Mouse (Mus musculus) hindbrain, embryonic 13.5 days (tissue): ENCODE results near the gene Tril. TPM values are rescaled to one million over a fixed set of nuclear protein-coding genes. Genes with fewer than 3 reads are reported as not detected.

Experiments used
- ATAC-seq: fragments of 200-750 bp; cut with Nextera tagmentation; 2 replicates; pipeline ENCODE4 v1.8.0; 2017; ENCODE audit warnings: moderate TSS enrichment; ENCODE audit not compliant: low FRiP score
- H3K27ac ChIP-seq: fragments of 300-500 bp; sonication (generic); 2 replicates; pipeline ENCODE4 v1.5.1; 2015; ENCODE audit warnings: inconsistent platforms, mild to moderate bottlenecking, moderate library complexity
- H3K27me3 ChIP-seq: fragments of 300-500 bp; sonication (generic); 2 replicates; pipeline ENCODE4 v1.6.1; 2015; ENCODE audit warnings: mild to moderate bottlenecking, inconsistent platforms
- H3K36me3 ChIP-seq: fragments of 300-500 bp; sonication (generic); 2 replicates; pipeline ENCODE4 v1.6.1; 2015; ENCODE audit warnings: mild to moderate bottlenecking, inconsistent platforms
- H3K4me1 ChIP-seq: fragments of 300-500 bp; sonication (generic); replicated peaks from 2 replicates; pipeline ENCODE4 v1.6.1; 2015; ENCODE audit warnings: inconsistent platforms
- H3K4me2 ChIP-seq: fragments of 300-500 bp; sonication (generic); 2 replicates; pipeline ENCODE4 v1.6.1; 2015; ENCODE audit warnings: inconsistent platforms, mild to moderate bottlenecking, moderate library complexity
- H3K4me3 ChIP-seq: fragments of 300-500 bp; sonication (generic); 2 replicates; pipeline ENCODE4 v1.5.1; 2015; ENCODE audit warnings: mild to moderate bottlenecking, inconsistent platforms
- H3K9ac ChIP-seq: fragments of 300-500 bp; sonication (generic); 2 replicates; pipeline ENCODE4 v1.6.1; 2015; ENCODE audit warnings: mild to moderate bottlenecking, inconsistent platforms
- H3K9me3 ChIP-seq: fragments of 300-500 bp; sonication (generic); 2 replicates; pipeline ENCODE4 v1.6.1; 2016; ENCODE audit warnings: inconsistent platforms
- WGBS: fragments of 180-500 bp; shearing (Covaris S2); methylation state at CpG from one replicate; pipeline ENCODE4 v1.1.7; 2015; 5-methylcytosine and 5-hydroxymethylcytosine counted together
- polyA plus RNA-seq: library from polyadenylated mRNA; unstranded; fragments of >200 nt; fragmentation: Nextera tagmentation; extraction: Ambion mirVana; gene quantifications from 2 replicates; pipeline ENCODE4 v1.2.1, GENCODE M21; 2015

The Tril gene
- polyA plus RNA-seq, 1 experiment from 2014 or later = 13.2 TPM

DNA sequence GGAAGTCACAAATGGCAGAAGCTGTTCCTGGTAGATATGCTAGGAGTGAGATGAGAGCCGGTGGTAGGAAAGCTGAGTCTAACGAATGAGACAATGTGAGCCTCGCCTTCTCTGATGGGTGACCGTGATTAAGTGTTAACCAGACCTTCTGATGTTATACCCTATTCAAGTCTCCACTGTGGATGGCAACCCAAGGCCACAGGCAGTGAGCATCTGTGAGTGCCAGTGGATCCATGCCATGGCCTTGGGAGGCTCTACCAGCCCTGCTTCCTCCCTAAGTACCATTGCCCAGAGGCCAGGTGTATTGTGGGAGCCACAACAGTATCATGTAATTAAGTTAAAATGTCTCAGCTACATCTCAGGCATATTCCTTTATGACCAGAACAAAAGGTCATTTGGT, 17.1 kb downstream of the Tril start:
- Histone ChIP-seq H3K9ac (no peak overlapping the region), H3K36me3 (no peaks in the 10 kb centered on the region), H3K4me2 (no peak overlapping the region), H3K9me3 (no peaks in the 10 kb centered on the region), H3K27ac (no peak overlapping the region), H3K4me1 (peaks cover 20% of the 10 kb centered on the region), H3K27me3 (0 out of 2 replicates have a peak, but pooled peaks cover 4% of the 10 kb centered on the region), H3K4me3 (no peak overlapping the region)
- no peak for ATAC-seq
- 97% methylated on average over 4 of the region's 4 CpGs for WGBS

DNA sequence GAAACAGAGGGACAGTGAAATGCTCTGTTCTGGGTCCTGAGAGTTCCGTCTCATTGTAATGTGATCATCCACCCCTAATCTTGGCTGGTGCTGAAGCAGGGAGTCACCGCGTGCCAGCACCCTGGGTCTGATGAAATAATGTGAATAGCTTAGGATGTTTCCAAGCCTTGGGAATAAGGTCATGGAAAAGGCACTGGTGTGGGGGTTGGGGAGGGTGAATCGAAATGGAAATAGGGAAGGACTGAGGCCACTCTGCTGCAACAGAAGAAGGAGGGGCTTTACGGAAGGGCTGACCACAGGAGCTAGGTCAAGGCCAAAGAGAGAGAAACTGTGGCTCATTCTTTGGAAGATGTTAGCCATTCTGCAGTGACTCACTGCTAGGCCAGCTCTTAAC, 18.7 kb downstream of the Tril start:
- Histone ChIP-seq H3K9ac (no peak overlapping the region), H3K27ac (no peak overlapping the region), H3K36me3 (no peaks in the 10 kb centered on the region), H3K4me1 (peaks cover 17% of the 10 kb centered on the region), H3K27me3 (peaks cover 11% of the 10 kb centered on the region; the same call in 1 of the 2 replicates), H3K4me3 (no peak overlapping the region), H3K9me3 (no peaks in the 10 kb centered on the region), H3K4me2 (no peak overlapping the region)
- no peak for ATAC-seq
- WGBS = 61% methylated on average over 5 of the region's 5 CpGs

DNA sequence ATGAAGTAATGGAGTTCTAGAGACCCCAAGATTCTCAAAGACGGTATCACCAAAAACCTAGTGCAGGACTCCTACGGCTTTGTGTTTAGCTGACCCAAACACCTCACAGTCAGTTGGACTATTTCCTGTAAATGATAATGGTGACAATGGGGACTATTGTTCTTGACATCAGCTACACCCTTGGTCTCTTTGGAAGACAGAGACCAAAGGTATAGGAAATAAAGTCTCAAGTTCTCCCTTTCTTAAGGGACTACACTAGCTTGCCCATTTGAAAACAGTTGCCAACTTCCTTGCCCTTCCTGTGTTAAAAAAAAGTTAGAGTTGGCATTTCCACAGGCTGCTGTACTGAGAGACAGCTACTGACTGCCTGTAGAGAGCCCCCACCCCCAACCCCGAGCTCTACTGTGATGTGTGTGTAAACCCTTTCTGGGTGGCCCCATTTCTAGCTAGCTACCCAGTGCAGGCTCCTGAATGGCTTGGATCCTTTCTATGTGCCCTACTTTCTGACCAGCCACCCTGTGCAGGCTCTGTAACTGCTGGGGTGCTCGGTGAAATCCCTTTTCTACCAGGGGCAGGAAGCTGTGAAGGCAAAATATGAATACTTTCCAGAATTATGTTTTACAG, 19.2 kb downstream of the Tril start:
- Histone ChIP-seq H3K4me1 (peaks cover 12% of the 10 kb centered on the region), H3K4me3 (no peak overlapping the region), H3K9me3 (no peaks in the 10 kb centered on the region), H3K27ac (no peak overlapping the region), H3K36me3 (no peaks in the 10 kb centered on the region), H3K9ac (no peak overlapping the region), H3K4me2 (no peak overlapping the region), H3K27me3 (peaks cover 11% of the 10 kb centered on the region; the same call in 1 of the 2 replicates)
- ATAC-seq = no peak
- 67% methylated on average over 4 of the region's 4 CpGs for WGBS

DNA sequence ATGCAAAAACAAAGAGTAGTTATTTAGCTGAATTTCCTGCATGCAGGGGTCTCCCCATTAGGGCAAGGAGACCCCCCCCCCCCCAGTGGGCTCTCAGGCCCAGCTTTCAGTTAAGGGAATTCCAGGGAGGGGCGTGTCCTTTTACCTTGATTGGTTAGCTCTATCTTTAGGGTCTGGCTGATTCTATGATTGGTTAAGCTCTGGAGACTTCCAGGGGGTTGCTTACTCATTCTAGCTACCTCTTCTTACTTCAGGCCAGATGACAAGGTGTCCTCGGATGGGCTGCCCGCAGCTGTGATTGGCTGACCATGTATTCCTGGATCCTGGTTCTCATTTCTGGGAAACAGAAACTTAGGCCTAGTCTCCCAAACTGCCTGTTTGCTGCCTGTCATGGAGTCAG, 21.8 kb downstream of the Tril start:
- H3K9me3 ChIP-seq = no peaks in the 10 kb centered on the region
- H3K4me3 ChIP-seq = no peak overlapping the region
- peaks cover 11% of the 10 kb centered on the region; the same call in 1 of the 2 replicates for H3K27me3 ChIP-seq
- 85% methylated on average over 3 of the region's 3 CpGs for WGBS
- no peak overlapping the region for H3K4me2 ChIP-seq
- no peak for ATAC-seq
- peaks cover 15% of the 10 kb centered on the region for H3K4me1 ChIP-seq
- H3K36me3 ChIP-seq = no peaks in the 10 kb centered on the region
- no peak overlapping the region for H3K9ac ChIP-seq
- no peak overlapping the region for H3K27ac ChIP-seq

DNA sequence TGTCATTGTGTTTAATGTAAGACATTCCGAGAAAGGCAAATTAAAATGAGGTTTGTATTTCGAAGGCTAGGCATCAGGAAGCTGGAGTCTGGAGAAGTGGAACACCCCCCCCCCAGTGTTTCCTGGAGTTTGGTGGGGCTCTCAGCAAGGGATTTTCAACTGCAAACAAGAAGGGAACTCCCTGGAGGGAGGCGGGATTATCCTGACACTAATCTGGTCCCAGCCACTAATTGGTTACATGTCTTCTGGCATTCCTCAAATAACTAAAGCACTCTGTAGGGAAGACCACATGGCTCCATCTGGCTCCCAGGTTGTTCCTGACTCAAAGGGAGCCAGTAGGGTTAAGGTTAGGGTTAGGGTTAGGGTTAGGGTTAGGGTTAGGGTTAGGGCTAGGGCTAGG, 23.8 kb downstream of the Tril start:
- Histone ChIP-seq H3K9ac (no peak overlapping the region), H3K4me2 (no peak overlapping the region), H3K27me3 (peaks cover 7% of the 10 kb centered on the region; the same call in 1 of the 2 replicates), H3K27ac (no peak overlapping the region), H3K4me1 (peaks cover 13% of the 10 kb centered on the region), H3K36me3 (no peaks in the 10 kb centered on the region), H3K4me3 (no peak overlapping the region), H3K9me3 (no peaks in the 10 kb centered on the region)
- ATAC-seq = no peak
- 81% methylated on average over 3 of the region's 3 CpGs for WGBS

DNA sequence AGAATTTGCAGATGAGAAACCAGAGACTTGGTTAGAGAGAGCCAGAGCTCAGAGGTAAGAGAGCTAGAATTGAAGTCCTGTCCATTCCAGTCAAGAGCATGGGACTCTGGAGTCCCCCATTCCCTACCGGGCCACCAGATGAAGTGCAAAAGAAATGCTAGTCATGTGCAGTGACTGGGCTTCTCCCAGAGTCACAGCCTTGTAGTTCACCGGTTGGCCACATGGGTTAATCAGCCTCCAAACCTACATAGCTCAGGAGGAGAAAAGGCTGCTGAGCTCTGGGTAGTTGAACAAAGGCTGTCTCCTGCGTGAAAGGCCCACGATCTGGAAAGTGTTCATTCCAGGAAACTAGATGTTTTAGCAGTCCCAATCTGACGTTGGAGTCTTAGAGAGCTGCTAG, 24.8 kb downstream of the Tril start:
- Histone ChIP-seq H3K27ac (no peak overlapping the region), H3K4me3 (no peak overlapping the region), H3K27me3 (peaks cover 7% of the 10 kb centered on the region; the same call in 1 of the 2 replicates), H3K4me2 (no peak overlapping the region), H3K36me3 (no peaks in the 10 kb centered on the region), H3K4me1 (peaks cover 9% of the 10 kb centered on the region), H3K9me3 (no peaks in the 10 kb centered on the region), H3K9ac (no peak overlapping the region)
- ATAC-seq = 0 out of 2 replicates have a peak, but pooled peaks have one; percentile 39
- 22% methylated on average over 5 of the region's 5 CpGs for WGBS

DNA sequence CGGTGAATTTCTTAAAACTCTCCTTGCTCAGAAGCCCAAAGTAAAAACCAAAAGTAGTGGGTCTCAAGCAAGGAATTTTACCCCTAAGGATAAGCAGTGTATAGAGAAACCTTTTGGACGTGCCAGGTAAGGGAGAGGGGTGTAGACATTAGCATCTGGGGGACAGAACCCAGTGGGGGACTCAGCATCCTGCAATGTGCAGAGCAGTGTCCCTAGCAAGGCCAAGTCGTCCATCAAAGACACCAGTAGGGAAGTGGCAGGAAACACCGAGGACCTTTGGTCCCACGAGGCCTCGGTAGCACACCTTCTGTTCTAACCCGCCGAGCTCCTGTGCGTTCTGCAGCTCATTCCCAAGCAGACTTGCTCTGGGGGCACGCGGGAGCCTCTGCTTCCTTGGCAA, 25.6 kb downstream of the Tril start:
- peaks cover 9% of the 10 kb centered on the region for H3K4me1 ChIP-seq
- ATAC-seq = 0 out of 2 replicates have a peak, but pooled peaks have one; percentile 32
- H3K4me3 ChIP-seq = no peak overlapping the region
- peaks cover 7% of the 10 kb centered on the region; the same call in 1 of the 2 replicates for H3K27me3 ChIP-seq
- H3K27ac ChIP-seq = no peak overlapping the region
- H3K4me2 ChIP-seq = no peak overlapping the region
- no peaks in the 10 kb centered on the region for H3K9me3 ChIP-seq
- H3K9ac ChIP-seq = no peak overlapping the region
- H3K36me3 ChIP-seq = no peaks in the 10 kb centered on the region
- 38% methylated on average over 11 of the region's 11 CpGs for WGBS

DNA sequence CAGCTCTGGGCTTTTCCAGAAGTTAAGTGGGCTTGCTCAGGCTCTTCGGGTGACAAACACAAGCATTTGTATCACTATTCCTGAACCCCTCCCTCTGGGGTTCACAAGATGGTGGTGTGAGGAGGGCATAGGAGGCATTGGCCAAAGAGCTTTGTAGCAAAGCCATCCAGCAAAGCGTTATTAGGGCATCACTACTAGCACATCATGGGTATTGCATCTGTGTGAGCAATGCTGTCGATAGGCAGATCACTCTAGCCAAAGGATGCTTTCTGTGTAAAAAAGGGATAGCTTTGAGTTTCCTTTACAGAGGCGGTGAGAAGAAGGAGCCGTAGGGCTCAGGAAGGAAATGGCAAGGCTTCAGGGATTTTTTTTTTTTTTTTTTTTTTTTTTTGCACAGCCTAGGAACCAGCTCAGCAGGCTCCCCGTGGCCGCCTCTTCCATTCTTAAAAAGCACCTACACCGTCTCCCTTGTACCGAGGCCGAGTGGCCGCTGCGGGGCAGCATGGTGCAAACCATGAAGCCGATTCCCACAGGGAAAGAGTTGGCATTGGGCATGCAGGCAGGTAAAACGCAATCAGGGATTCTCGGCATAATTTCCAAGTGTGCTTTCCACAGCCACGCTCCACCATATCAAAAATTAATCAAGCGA, 26.2 kb downstream of the Tril start:
- Histone ChIP-seq H3K4me1 (peaks cover 9% of the 10 kb centered on the region), H3K4me2 (no peak overlapping the region), H3K27ac (no peak overlapping the region), H3K4me3 (no peak overlapping the region), H3K9me3 (no peaks in the 10 kb centered on the region), H3K36me3 (no peaks in the 10 kb centered on the region), H3K27me3 (peaks cover 7% of the 10 kb centered on the region; the same call in 1 of the 2 replicates), H3K9ac (no peak overlapping the region)
- peak; percentile 83 for ATAC-seq
- 13% methylated on average over 17 of the region's 17 CpGs for WGBS

DNA sequence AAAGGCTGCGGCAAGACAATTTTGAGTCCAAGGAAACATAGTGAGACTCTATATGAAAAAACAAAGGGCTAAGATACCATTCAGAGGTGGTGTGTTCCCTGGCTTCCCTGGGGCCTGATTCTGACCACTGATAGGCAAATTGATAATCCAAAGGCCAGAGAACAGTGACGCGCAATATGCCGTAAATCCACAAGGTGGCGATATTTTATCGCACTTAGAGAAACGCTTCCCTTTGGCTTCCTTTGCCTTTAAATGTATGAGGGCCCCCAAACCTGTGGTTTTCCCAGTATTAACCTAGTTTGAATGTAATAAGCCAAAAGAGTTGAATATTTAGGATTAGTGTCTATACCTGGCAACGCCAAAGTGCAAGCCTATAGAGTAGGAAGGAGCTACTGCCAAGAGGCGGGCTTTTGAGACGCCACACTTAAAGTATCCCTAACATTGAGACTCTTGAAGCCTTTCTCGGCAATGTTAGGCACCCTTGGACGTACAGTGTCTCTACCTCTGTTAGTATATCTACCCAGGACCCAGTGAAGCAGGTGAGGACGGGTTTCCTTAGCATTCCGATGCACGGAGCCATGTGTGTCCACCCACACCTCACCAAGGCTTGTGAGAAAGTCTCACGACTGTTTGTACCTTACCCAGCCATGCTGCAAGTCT, 37.6 kb downstream of the Tril start:
- Histone ChIP-seq H3K27ac (no peak overlapping the region), H3K9ac (no peak overlapping the region), H3K4me2 (no peak overlapping the region), H3K4me1 (peaks cover 9% of the 10 kb centered on the region; the same call in 1 of the 2 replicates), H3K9me3 (no peaks in the 10 kb centered on the region), H3K27me3 (0 out of 2 replicates have a peak, but pooled peaks cover 3% of the 10 kb centered on the region), H3K36me3 (no peaks in the 10 kb centered on the region), H3K4me3 (no peak overlapping the region)
- ATAC-seq = no peak
- 47% methylated on average over 16 of the region's 16 CpGs for WGBS

DNA sequence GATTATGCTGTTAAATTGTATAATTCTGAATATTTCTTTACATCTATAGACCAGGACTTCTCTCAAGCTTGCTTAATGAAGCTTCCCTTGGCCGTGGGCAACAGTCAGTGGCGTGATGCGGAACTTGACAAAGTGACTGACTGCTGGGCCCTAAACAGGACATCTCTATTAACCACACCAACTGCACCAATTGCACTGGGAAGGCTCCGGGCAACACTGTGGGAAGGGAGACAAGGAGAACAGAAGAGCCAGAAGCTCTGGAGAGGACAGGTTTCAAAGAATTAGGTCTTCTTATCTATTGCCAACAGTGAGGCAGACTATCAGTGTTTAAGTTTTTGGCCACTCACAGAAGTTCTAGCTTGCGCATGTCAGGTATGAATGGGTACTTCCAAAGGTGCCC, 38.4 kb downstream of the Tril start:
- ATAC-seq = no peak
- H3K27ac ChIP-seq = no peak overlapping the region
- H3K4me2 ChIP-seq = no peak overlapping the region
- H3K27me3 ChIP-seq = 0 out of 2 replicates have a peak, but pooled peaks cover 3% of the 10 kb centered on the region
- no peak overlapping the region for H3K9ac ChIP-seq
- H3K4me3 ChIP-seq = no peak overlapping the region
- WGBS = 88% methylated on average over 5 of the region's 5 CpGs
- no peaks in the 10 kb centered on the region for H3K9me3 ChIP-seq
- H3K4me1 ChIP-seq = peaks cover 9% of the 10 kb centered on the region; the same call in 1 of the 2 replicates
- H3K36me3 ChIP-seq = no peaks in the 10 kb centered on the region

DNA sequence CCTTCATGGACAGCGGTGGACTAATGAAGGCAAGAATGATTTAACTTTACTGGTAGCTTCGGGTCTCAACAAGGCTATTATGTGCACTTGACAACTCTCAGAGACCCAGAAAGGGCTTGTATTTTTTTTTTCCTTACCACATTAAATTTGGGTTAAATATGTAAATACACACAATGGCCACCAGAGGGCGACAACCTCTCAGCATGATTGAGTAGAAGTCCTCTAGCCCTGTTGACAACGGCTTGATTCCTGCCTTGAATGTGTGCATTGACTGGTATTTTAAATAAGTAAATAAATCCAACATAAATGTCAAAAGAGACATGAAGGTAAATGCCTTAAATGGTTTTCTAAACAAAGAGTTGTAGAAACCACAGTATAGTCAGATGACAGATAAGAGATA, 39.5 kb downstream of the Tril start:
- Histone ChIP-seq H3K4me1 (peaks cover 9% of the 10 kb centered on the region; the same call in 1 of the 2 replicates), H3K27me3 (0 out of 2 replicates have a peak, but pooled peaks cover 3% of the 10 kb centered on the region), H3K36me3 (no peaks in the 10 kb centered on the region), H3K9me3 (no peaks in the 10 kb centered on the region), H3K9ac (no peak overlapping the region), H3K4me2 (no peak overlapping the region), H3K4me3 (no peak overlapping the region), H3K27ac (no peak overlapping the region)
- 8% methylated on average over 4 of the region's 4 CpGs for WGBS
- no peak for ATAC-seq

DNA sequence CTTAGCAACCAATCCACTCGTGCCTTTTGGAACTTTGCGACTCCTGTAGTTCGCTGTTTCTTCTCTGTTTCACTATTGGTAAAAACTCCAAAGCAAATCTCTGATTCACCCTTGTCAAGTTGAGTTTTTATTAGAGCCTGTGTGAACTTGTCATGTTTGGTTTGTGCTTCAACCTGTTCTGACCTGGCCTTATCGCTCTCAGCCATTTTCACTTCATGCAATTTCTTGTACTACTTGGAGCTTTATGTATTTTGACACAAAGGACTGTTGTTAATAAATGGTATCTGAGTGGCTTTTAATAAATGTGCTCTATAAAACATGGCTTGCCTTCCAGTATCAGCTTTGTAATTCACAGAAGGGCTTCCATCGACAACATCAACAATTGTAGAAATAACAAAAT, 40.6 kb downstream of the Tril start:
- H3K27me3 ChIP-seq = 0 out of 2 replicates have a peak, but pooled peaks cover 3% of the 10 kb centered on the region
- no peak overlapping the region for H3K9ac ChIP-seq
- H3K9me3 ChIP-seq = no peaks in the 10 kb centered on the region
- H3K36me3 ChIP-seq = no peaks in the 10 kb centered on the region
- WGBS = 88% methylated on average over 5 of the region's 5 CpGs
- H3K4me3 ChIP-seq = no peak overlapping the region
- no peak for ATAC-seq
- H3K27ac ChIP-seq = no peak overlapping the region
- peaks cover 8% of the 10 kb centered on the region; the same call in 1 of the 2 replicates for H3K4me1 ChIP-seq
- no peak overlapping the region for H3K4me2 ChIP-seq
